Mouse (Mus musculus): Measurements from ENCODE around the gene Slc6a3. TPM values are rescaled to one million over a fixed set of nuclear protein-coding genes. Genes with fewer than 3 reads are reported as not detected.

The Slc6a3 gene
- polyA plus RNA-seq, 1 experiment from 2014 or later: 0.11 TPM

DNA sequence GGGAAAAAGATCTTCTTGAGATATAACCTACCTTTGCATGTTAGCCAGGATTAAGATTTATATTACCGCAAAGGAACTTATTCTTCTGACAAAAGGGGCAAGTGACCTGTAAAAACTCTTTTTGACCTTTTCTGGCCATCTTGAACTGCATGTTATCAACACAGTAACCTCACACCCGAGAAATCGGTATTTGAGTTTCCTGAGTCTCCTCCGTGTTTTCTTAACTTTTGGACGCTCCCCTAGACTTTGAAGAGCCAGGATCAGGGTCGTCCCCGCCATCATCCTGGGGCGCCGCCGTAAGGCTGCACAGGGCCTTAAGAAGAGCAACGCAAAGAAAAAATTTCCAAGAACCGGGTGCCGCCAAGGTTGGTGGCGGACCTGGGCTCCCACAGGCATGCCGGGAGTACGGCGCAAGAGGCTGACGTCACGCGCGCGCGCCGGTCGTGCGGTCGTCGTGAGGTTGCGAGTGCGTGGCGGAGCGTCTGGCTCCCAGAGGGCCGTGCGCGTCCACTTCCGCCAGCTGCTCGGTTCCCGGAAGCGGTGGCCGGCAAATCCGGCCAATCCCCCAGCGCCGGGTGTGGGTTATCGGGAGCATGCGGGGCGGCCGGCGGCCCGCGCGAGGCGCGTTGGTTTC, 67.1 kb downstream of the Slc6a3 start, which contains the start of gene Clptm1l:
Clptm1l (plus strand) TSS at position 485 of the 634 bp plus-strand sequence.
- peaks cover 23% of the 10 kb centered on the region for H3K36me3 ChIP-seq (ENCODE audit: control insufficient read depth, insufficient read depth)
- H3K27me3 ChIP-seq (ENCODE audit: control insufficient read depth, insufficient read depth, low read length): no peaks in the 10 kb centered on the region
- H3K27ac ChIP-seq (ENCODE audit: low read length): peak within 1 kb of the TSS; percentile 84
- H3K9me3 ChIP-seq (replicated peaks; ENCODE audit: control insufficient read depth, low read length): no peaks in the 10 kb centered on the region
- peak; percentile 97 for ATAC-seq (replicated peaks; ENCODE audit: extremely low read depth, insufficient read depth, low FRiP score)
- H3K4me3 ChIP-seq (ENCODE audit: low read length): peak within 1 kb of the TSS; percentile 72
- peak within 1 kb of the TSS; percentile 87 for H3K4me2 ChIP-seq (ENCODE audit: low read depth, low read length)
- WGBS: under 1% methylated on average over 53 of the region's 53 CpGs
- peak within 1 kb of the TSS; percentile 96 for H3K9ac ChIP-seq (ENCODE audit: low read length)
- H3K4me1 ChIP-seq (ENCODE audit: control insufficient read depth, insufficient read depth, low read length): peaks cover 11% of the 10 kb centered on the region

DNA sequence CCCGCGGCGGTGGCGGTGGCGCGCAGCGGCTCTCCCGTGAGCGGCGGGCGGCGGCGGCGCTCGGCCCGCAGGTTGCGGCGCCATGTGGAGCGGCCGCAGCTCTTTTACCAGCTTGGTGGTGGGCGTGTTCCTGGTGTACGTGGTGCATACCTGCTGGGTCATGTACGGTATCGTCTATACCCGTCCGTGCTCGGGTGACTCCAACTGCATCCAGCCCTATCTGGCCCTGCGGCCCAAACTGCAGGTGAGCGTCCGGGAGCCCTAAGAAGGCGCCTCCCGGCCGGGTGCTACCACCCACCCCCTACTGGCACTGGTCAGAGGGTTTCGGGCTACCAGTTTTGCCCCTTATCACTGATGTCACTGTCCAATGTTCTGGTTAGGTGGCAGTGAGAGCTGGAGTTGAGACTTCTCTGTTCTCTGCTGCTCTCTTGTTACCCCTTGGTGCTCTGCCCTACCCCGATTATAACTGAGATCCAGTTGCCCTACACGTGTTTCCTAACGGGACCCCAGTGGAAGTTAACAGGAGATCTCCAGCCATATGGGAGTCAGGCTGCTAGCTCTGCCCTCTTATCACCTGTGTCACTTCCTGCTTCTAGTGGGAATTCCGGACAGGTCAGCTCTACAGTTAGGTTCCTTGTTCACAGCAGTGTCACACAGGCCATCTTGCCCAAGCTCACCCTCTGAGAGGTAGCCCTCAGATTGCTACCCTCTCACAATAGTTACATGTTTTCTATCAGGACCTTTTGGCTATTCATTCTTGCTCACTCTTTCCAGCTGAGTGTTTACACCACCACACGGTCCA, 67.8 kb downstream of the Slc6a3 start:
- H3K9me3 ChIP-seq (replicated peaks; ENCODE audit: control insufficient read depth, low read length): no peaks in the 10 kb centered on the region
- H3K4me3 ChIP-seq (ENCODE audit: low read length): peak overlapping the region; percentile 72
- ATAC-seq (replicated peaks; ENCODE audit: extremely low read depth, insufficient read depth, low FRiP score): peak; percentile 59
- WGBS: 2% methylated on average over 39 of the region's 39 CpGs
- H3K27ac ChIP-seq (ENCODE audit: low read length): no peak overlapping the region; the same call in none of the 2 replicates
- H3K4me1 ChIP-seq (ENCODE audit: control insufficient read depth, insufficient read depth, low read length): peaks cover 11% of the 10 kb centered on the region
- peak overlapping the region; percentile 87 for H3K4me2 ChIP-seq (ENCODE audit: low read depth, low read length)
- no peaks in the 10 kb centered on the region for H3K27me3 ChIP-seq (ENCODE audit: control insufficient read depth, insufficient read depth, low read length)
- H3K36me3 ChIP-seq (ENCODE audit: control insufficient read depth, insufficient read depth): peaks cover 30% of the 10 kb centered on the region
- peak overlapping the region; percentile 96 for H3K9ac ChIP-seq (ENCODE audit: low read length)

- H3K9me3 ChIP-seq (replicated peaks; ENCODE audit: control insufficient read depth, low read length): no peaks in the 10 kb centered on the region
- H3K27me3 ChIP-seq (ENCODE audit: control insufficient read depth, insufficient read depth, low read length): no peaks in the 10 kb centered on the region
- H3K4me1 ChIP-seq (ENCODE audit: control insufficient read depth, insufficient read depth, low read length): no peaks in the 10 kb centered on the region
- WGBS: 85% methylated on average over 5 of the region's 5 CpGs
- ATAC-seq (replicated peaks; ENCODE audit: extremely low read depth, insufficient read depth, low FRiP score): no peak
- no peak overlapping the region for H3K4me2 ChIP-seq (ENCODE audit: low read depth, low read length)
- no peak overlapping the region for H3K27ac ChIP-seq (ENCODE audit: low read length)
- H3K4me3 ChIP-seq (ENCODE audit: low read length): no peak overlapping the region
- peaks cover 61% of the 10 kb centered on the region for H3K36me3 ChIP-seq (ENCODE audit: control insufficient read depth, insufficient read depth)
- H3K9ac ChIP-seq (ENCODE audit: low read length): no peak overlapping the region
Measured at GRCm38 (mm10) chr13:73618406-73618805, 81.9 kb downstream of the Slc6a3 start.

- H3K27ac ChIP-seq (ENCODE audit: low read length): no peak overlapping the region
- H3K9ac ChIP-seq (ENCODE audit: low read length): no peak overlapping the region
- WGBS: 74% methylated on average over 6 of the region's 6 CpGs
- ATAC-seq (replicated peaks; ENCODE audit: extremely low read depth, insufficient read depth, low FRiP score): no peak
- no peaks in the 10 kb centered on the region for H3K27me3 ChIP-seq (ENCODE audit: control insufficient read depth, insufficient read depth, low read length)
- no peaks in the 10 kb centered on the region for H3K4me1 ChIP-seq (ENCODE audit: control insufficient read depth, insufficient read depth, low read length)
- no peak overlapping the region for H3K4me2 ChIP-seq (ENCODE audit: low read depth, low read length)
- H3K9me3 ChIP-seq (replicated peaks; ENCODE audit: control insufficient read depth, low read length): no peaks in the 10 kb centered on the region
- peaks cover 44% of the 10 kb centered on the region for H3K36me3 ChIP-seq (ENCODE audit: control insufficient read depth, insufficient read depth)
- H3K4me3 ChIP-seq (ENCODE audit: low read length): no peak overlapping the region
Measured at GRCm38 (mm10) chr13:73620637-73621036, 84.1 kb downstream of the Slc6a3 start.

GRCm38 (mm10) chr13:73626410-73626744, 89.8 kb downstream of the Slc6a3 start:
- no peak; the same call in 1 of the 2 replicates for ATAC-seq (replicated peaks; ENCODE audit: extremely low read depth, insufficient read depth, low FRiP score)
- Histone ChIP-seq H3K4me1 (ENCODE audit: control insufficient read depth, insufficient read depth, low read length) (peaks cover 8% of the 10 kb centered on the region; the same call in 1 of the 2 replicates), H3K9me3 (replicated peaks; ENCODE audit: control insufficient read depth, low read length) (no peaks in the 10 kb centered on the region), H3K4me2 (ENCODE audit: low read depth, low read length) (peak overlapping the region; percentile 95), H3K27ac (ENCODE audit: low read length) (no peak overlapping the region), H3K9ac (ENCODE audit: low read length) (0 out of 2 replicates have a peak overlapping the region, but pooled peaks have one; percentile 36), H3K27me3 (ENCODE audit: control insufficient read depth, insufficient read depth, low read length) (no peaks in the 10 kb centered on the region), H3K36me3 (ENCODE audit: control insufficient read depth, insufficient read depth) (peaks cover 4% of the 10 kb centered on the region; the same call in 1 of the 2 replicates), H3K4me3 (ENCODE audit: low read length) (peak overlapping the region; percentile 71)
- WGBS: 47% methylated on average over 6 of the region's 6 CpGs

DNA sequence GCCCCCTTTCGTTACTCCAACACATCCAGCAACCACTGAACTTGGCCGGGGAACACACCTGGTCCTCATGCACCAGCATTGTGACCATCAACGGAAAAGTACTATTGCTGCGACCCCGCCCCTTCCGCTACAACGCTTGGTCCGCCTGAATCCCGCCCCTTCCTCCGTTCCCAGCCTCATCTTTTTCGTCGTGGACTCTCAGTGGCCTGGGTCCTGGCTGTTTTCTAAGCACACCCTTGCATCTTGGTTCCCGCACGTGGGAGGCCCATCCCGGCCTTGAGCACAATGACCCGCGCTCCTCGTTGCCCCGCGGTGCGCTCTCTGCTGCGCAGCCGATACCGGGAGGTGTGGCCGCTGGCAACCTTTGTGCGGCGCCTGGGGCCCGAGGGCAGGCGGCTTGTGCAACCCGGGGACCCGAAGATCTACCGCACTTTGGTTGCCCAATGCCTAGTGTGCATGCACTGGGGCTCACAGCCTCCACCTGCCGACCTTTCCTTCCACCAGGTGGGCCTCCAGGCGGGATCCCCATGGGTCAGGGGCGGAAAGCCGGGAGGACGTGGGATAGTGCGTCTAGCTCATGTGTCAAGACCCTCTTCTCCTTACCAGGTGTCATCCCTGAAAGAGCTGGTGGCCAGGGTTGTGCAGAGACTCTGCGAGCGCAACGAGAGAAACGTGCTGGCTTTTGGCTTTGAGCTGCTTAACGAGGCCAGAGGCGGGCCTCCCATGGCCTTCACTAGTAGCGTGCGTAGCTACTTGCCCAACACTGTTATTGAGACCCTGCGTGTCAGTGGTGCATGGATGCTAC, 90.4 kb downstream of the Slc6a3 start, which contains the start of gene Tert:
Tert (plus strand) TSS at position 167 of the 805 bp plus-strand sequence.
- WGBS: 10% methylated on average over 47 of the region's 47 CpGs
- Histone ChIP-seq H3K27ac (ENCODE audit: low read length) (no peak within 1 kb of the TSS), H3K27me3 (ENCODE audit: control insufficient read depth, insufficient read depth, low read length) (no peaks in the 10 kb centered on the region), H3K4me2 (ENCODE audit: low read depth, low read length) (peak within 1 kb of the TSS; percentile 95), H3K9me3 (replicated peaks; ENCODE audit: control insufficient read depth, low read length) (no peaks in the 10 kb centered on the region), H3K4me1 (ENCODE audit: control insufficient read depth, insufficient read depth, low read length) (peaks cover 8% of the 10 kb centered on the region; the same call in 1 of the 2 replicates), H3K9ac (ENCODE audit: low read length) (peak within 1 kb of the TSS; percentile 81), H3K4me3 (ENCODE audit: low read length) (peak within 1 kb of the TSS; percentile 71), H3K36me3 (ENCODE audit: control insufficient read depth, insufficient read depth) (0 out of 2 replicates have a peak, but pooled peaks cover under 1% of the 10 kb centered on the region)
- ATAC-seq (replicated peaks; ENCODE audit: extremely low read depth, insufficient read depth, low FRiP score): peak; percentile 68

Other genes starting within 250 kb of the Slc6a3 start
- gene Mrpl36, start 208.2 kb upstream of the Slc6a3 start, polyA plus RNA-seq (2015; fragmentation: Nextera tagmentation; extraction: Ambion mirVana): 138 TPM in 2 replicates
- gene Ndufs6, start 208.2 kb upstream of the Slc6a3 start, polyA plus RNA-seq (2015; fragmentation: Nextera tagmentation; extraction: Ambion mirVana): 798 and 819 TPM in 2 replicates
- gene Lpcat1, start 69.5 kb upstream of the Slc6a3 start, polyA plus RNA-seq (2015; fragmentation: Nextera tagmentation; extraction: Ambion mirVana): 17.4 and 24.0 TPM in 2 replicates
- gene Clptm1l, start 67.3 kb downstream of the Slc6a3 start, polyA plus RNA-seq (2015; fragmentation: Nextera tagmentation; extraction: Ambion mirVana): 98.8 and 106 TPM in 2 replicates
- 1.7 and 2.7 TPM in 2 replicates for gene Tert, start 90.2 kb downstream of the Slc6a3 start, polyA plus RNA-seq (2015; fragmentation: Nextera tagmentation; extraction: Ambion mirVana)
- not detected in 2 replicates for gene Slc6a18, start 141.3 kb downstream of the Slc6a3 start, polyA plus RNA-seq (2015; fragmentation: Nextera tagmentation; extraction: Ambion mirVana)
- 0.50 TPM in 1 of 2 replicates, not detected in the other for gene Slc6a19, start 168.1 kb downstream of the Slc6a3 start, polyA plus RNA-seq (2015; fragmentation: Nextera tagmentation; extraction: Ambion mirVana)
- 42.1 and 46.9 TPM in 2 replicates for gene Slc12a7, start 196.3 kb downstream of the Slc6a3 start, polyA plus RNA-seq (2015; fragmentation: Nextera tagmentation; extraction: Ambion mirVana)